Mouse (Mus musculus) lung, postnatal 14 days (tissue): ENCODE results near the gene Zfp961.
"Not testable (repeated sequence)": the region's sequence is repeated elsewhere in the genome, so short reads cannot be mapped to it uniquely, and the experiment has no call there.

Experiments
- DNase-seq: peaks from one replicate; pipeline ENCODE4 v3.0.0; 2021

The Zfp961 gene

GRCm38 (mm10) chr8:72019816-72020215, 69.0 kb downstream of the Zfp961 start:
- no peak for DNase-seq

- DNase-seq: peak; percentile 65
Measured at GRCm38 (mm10) chr8:72024886-72025285, 74.0 kb downstream of the Zfp961 start.

GRCm38 (mm10) chr8:72032926-72033325, 82.1 kb downstream of the Zfp961 start:
- peak; percentile 64 for DNase-seq

- DNase-seq: not testable (repeated sequence)
Measured at GRCm38 (mm10) chr8:72040918-72041317, 90.1 kb downstream of the Zfp961 start, which contains the start of gene Olfr372. Olfr372 (plus strand) TSS chr8:72041218.

- no peak for DNase-seq
Measured at GRCm38 (mm10) chr8:72042493-72042892, 91.7 kb downstream of the Zfp961 start.
